Mouse (Mus musculus): ENCODE data around the gene Zfyve9. TPM values are rescaled to one million over a fixed set of nuclear protein-coding genes. Genes with fewer than 3 reads are reported as not detected.
"Not testable (repeated sequence)": the region's sequence is repeated elsewhere in the genome, so short reads cannot be mapped to it uniquely, and the experiment has no call there.

Zfyve9 gene
- total RNA-seq, 2 experiments from 2014 or later = 26.1 to 28.5 TPM

DNA sequence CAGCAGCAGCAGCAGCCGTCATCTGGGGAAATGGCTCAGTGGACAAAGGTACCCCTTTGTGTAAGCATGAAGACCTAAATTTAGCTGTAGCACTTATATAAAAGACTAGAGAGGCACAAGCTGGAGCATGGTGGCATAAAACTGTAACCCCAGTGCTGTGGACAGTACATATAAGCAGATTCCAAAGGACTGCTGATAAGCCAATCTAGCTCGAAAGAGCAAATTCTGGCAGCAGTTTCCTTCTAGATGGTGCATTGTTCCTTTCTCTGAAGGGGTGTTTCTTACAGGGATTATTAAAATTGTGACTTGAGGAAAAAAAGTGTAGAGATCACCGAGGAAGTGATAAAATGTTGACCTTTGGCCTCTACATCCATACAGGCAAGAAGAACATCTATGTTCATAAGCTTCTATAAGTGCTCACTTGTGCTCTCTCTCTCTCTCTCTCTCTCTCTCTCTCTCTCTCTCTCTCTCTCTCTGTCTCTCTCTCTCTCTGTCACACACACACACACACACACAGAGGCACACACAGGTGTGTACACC lies 59.3 kb downstream of the Zfyve9 start:
- DNase-seq = no peak

GRCm38 (mm10) chr4:108719349-108719748 lies 61.2 kb downstream of the Zfyve9 start, which contains the start of gene 3110021N24Rik:
TSS of gene 3110021N24Rik (plus strand) at chr4:108719649.
- no peak for DNase-seq

DNA sequence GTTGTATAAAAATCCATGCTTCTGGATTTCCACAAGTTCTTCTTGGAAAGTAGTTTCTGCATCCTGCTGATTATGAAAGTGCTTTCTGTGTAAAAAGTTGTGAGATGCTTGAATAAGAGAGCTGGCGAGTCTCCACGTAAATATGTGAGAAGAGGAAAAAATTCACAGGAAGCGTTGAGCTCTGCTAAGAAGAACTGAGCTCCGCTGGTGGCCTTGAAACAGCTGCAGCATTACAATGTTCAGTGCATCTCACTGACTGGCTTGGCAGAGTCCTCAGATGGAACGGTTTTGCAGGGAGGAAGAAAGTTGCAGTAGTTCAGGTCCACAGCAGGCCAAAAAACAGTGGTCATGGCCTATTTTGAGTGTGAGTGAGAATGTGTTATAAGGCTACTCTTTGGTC lies 72.4 kb downstream of the Zfyve9 start:
- DNase-seq = peak; percentile 6

GRCm38 (mm10) chr4:108696934-108697333 lies 83.7 kb downstream of the Zfyve9 start:
- no peak for DNase-seq

GRCm38 (mm10) chr4:108691469-108691868 lies 89.1 kb downstream of the Zfyve9 start:
- DNase-seq = no peak

- no peak for DNase-seq
These were observed 90.1 kb downstream of the Zfyve9 start for GRCm38 (mm10) chr4:108690479-108690878.

- DNase-seq = not testable (repeated sequence)
These were observed 93.5 kb downstream of the Zfyve9 start for GRCm38 (mm10) chr4:108687098-108687497.

DNA sequence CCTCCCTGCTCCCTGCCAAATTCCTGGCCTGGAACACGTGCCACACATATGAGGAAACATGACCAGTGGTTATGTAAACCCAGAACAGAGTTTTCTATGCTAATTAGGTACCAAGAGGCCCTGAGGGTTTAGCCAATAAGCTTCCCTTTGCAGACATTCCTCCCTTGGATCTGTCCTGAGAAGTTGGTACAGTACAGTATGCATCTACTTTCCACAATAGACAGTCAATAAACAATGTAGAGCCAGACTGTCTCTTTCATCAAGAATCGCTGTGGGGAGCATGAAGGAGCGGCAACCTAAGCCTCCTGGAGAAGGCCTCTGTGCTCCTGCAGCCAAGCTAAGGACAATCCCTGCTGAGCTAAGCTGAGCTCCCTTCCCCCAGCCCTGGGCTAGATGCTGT lies 94.4 kb downstream of the Zfyve9 start:
- DNase-seq = no peak

GRCm38 (mm10) chr4:108664407-108664806 lies 116.2 kb downstream of the Zfyve9 start:
- peak; percentile 6 for DNase-seq

DNA sequence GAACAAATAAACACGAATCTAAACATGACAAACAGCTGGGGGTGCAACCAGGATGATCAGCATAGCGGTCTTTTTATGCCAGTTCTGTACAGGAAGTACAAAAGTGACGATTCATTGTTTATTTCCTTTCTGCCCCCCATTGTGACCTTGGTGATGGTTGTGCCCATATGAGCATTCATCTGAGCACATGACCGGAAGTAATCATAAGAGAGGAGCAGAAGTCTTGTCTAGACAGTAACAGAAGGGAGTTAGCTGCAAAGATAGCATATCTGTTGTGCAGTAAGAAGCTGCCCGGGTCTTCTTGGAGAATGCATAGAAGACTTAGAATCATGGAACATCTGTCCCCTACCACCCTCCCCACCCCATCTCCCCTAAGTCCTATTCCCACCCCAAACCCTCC lies 141.8 kb downstream of the Zfyve9 start:
- no peak for DNase-seq

- no peak for DNase-seq
These were observed 142.9 kb downstream of the Zfyve9 start for GRCm38 (mm10) chr4:108637721-108638120.

DNA sequence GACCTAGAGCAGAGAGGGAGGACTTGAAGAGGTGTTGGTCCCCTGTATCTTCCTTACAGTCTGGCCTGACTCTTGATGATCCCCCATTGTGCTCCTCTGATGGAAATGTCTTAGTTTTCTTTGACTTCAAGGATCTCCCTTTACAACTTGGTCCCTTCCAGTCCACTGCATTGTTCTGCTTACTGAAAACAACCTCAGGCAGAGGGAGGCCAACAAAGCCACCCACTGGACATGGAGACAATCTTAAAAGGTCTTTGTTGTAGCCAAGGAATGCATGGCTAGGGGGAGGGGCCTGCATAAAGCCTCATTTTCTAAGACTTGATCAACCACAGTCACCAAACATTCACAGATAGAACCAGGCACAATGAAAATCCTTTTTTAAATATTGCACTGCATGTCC lies 145.5 kb downstream of the Zfyve9 start:
- no peak for DNase-seq

DNA sequence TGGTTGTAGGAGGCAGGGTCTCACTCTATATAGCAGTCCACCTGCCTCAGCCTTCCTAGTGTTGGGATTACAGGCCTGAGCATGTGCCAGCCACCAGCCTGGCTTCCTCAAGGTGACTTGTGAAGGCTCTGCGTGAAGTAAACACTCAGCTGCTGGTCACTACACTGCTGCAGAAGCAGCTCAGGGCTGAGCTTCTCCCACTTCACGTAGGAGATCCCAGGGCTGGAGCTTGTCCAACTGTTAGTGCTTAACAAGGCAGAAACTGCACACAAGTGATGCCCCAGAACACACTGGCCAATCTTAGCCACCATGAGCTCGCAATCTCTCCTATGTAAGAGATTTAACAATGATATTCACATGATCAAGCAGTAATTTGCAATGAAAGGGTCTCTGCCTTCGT lies 145.9 kb downstream of the Zfyve9 start:
- DNase-seq = no peak

- DNase-seq = no peak
These were observed 146.9 kb downstream of the Zfyve9 start for GRCm38 (mm10) chr4:108633703-108634102.

- DNase-seq = no peak
These were observed 149.0 kb downstream of the Zfyve9 start for GRCm38 (mm10) chr4:108631616-108632015.

DNA sequence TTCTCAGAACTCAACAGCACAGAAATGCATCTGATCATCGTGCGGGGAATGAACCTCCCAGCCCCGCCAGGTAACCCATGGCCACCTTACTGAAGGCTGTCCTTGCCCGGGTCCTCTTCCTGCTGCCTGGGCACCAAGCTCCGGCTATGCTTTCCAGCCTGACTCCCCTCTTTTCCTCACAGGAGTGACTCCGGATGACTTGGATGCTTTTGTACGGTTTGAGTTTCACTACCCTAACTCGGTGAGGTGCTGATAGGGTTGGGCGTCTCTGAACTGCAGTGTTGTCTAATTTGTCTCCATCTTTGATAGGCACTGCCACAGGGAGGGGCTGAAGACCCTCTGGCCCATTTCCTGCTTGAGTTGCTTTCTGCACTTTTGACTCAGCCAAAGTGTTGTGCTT lies 150.5 kb downstream of the Zfyve9 start:
- DNase-seq = no peak

GRCm38 (mm10) chr4:108629363-108629880 lies 151.2 kb downstream of the Zfyve9 start:
- no peak for DNase-seq

- DNase-seq = no peak
These were observed 153.5 kb downstream of the Zfyve9 start for GRCm38 (mm10) chr4:108627066-108627465.

DNA sequence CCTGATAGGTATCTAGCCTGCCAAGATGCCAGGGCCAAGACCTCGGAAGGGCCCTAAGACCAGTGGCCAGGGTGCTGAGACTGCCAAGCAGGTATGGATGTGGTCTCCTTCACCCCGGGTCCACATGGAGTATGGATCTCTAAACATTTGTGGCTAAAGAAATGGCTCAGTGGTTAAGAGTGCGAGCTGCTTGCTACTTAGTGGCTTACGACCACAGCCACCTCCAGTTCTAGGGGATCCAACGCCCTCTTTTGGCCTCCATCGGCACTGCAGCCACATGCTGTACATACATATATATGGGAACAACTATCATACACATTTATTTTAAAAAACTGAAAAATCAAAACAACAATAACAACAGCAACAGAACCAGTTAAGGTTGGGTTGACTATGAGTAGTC lies 159.1 kb downstream of the Zfyve9 start:
- no peak for DNase-seq

DNA sequence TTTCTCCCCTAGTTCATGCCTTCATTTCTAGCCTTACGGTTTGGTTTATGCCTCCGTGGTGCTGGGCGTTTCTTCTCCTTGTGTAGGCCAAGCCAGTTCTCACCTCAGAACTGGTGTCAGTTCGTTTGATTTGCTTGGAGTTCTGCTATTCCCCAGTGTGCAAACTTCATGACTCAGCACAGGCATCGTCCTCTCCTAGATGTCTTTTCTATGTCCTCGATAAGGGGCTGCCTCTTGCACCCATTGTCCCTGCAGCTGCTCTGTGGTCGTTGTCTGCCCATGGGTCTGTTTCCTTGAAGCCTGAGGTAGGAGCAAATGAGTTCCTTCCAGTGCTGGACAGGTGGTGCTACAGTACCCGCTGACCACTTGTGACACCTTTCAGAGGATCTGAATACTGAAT lies 160.1 kb downstream of the Zfyve9 start:
- DNase-seq = no peak

DNA sequence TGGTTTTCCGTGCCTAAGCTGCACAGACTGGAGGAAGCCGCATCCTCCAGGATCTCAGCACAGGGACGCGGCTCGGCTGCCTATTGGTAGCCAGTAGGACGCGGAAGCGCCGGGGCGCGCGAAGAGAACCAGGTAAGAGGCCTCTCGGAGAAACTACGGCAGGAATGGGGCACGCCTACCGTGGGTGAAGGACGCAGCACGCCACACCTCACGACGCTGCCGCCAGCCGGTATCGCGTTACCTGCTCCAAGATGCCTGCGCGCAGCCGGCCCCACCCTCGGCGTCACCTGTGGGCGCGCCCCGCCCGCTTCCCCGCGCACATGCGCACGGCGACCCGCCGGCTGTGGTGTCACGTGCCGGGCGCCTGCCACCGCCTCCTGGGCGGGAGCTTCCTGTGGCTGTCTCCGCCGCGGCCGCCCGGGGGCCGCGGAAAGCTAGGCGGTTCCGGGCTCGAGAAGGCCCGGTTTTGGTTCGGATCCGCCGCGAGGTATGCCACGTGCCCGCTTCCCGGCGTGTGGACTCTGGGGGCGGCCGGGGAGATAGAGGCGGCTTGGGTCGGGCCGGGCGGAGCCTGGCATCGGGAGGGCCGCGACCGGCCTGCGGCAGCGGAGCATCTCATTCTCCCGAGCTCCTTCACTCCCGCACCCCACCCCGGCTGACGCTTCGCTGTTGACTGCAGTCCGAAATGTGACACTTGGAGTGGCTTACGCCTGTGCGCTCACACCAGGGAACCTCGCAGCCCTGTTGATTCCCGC lies 160.8 kb downstream of the Zfyve9 start, which contains the start of gene Cc2d1b:
Gene Cc2d1b (plus strand): TSS at position 354 of the 755 bp plus-strand sequence.
- peak; percentile 88 for DNase-seq

GRCm38 (mm10) chr4:108619165-108619564 lies 161.4 kb downstream of the Zfyve9 start:
- no peak for DNase-seq

- DNase-seq = no peak
These were observed 162.0 kb downstream of the Zfyve9 start for GRCm38 (mm10) chr4:108618586-108618985.

GRCm38 (mm10) chr4:108610935-108611334 lies 169.7 kb downstream of the Zfyve9 start:
- DNase-seq = no peak

All from gastrocnemius, postnatal 10 days (tissue).